Mouse (Mus musculus) forebrain, embryonic 15.5 days (tissue): Measurements from ENCODE around the gene Pde8b. TPM values are rescaled to one million over a fixed set of nuclear protein-coding genes. Genes with fewer than 3 reads are reported as not detected.

Experiments
- ATAC-seq: fragments of 200-750 bp; cut with Nextera tagmentation; replicated peaks from 2 replicates; pipeline ENCODE4 v1.8.0; 2017; ENCODE audit warnings: mild to moderate bottlenecking, moderate TSS enrichment, moderate library complexity
- H3K27ac ChIP-seq: fragments of 300-500 bp; sonication (generic); replicated peaks from 2 replicates; pipeline ENCODE4 v1.5.1; 2015; ENCODE audit warnings: mild to moderate bottlenecking, inconsistent platforms
- H3K27me3 ChIP-seq: fragments of 300-500 bp; sonication (generic); 2 replicates; pipeline ENCODE4 v1.6.1; 2015; ENCODE audit warnings: inconsistent platforms
- H3K36me3 ChIP-seq: fragments of 300-500 bp; sonication (generic); 2 replicates; pipeline ENCODE4 v1.6.1; 2015; ENCODE audit warnings: mild to moderate bottlenecking, inconsistent platforms
- H3K4me1 ChIP-seq: fragments of 300-500 bp; sonication (generic); 2 replicates; pipeline ENCODE4 v1.6.1; 2015; ENCODE audit warnings: inconsistent platforms
- H3K4me2 ChIP-seq: fragments of 300-500 bp; sonication (generic); replicated peaks from 2 replicates; pipeline ENCODE4 v1.6.1; 2015; ENCODE audit warnings: mild to moderate bottlenecking, inconsistent platforms
- H3K4me3 ChIP-seq: fragments of 300-500 bp; sonication (generic); 2 replicates; pipeline ENCODE4 v1.5.1; 2015; ENCODE audit warnings: mild to moderate bottlenecking, inconsistent platforms
- H3K9ac ChIP-seq: fragments of 300-500 bp; sonication (generic); replicated peaks from 2 replicates; pipeline ENCODE4 v1.6.1; 2015; ENCODE audit warnings: mild to moderate bottlenecking, inconsistent platforms
- H3K9me3 ChIP-seq: fragments of 300-500 bp; sonication (generic); 2 replicates; pipeline ENCODE4 v1.6.1; 2016; ENCODE audit warnings: inconsistent platforms
- WGBS: fragments of 180-500 bp; shearing (Covaris S2); methylation state at CpG from one replicate; pipeline ENCODE4 v1.1.7; 2015; ENCODE audit warnings: mixed read lengths; 5-methylcytosine and 5-hydroxymethylcytosine counted together
- polyA plus RNA-seq: library from polyadenylated mRNA; unstranded; fragments of >200 nt; fragmentation: Nextera tagmentation; extraction: Ambion mirVana; gene quantifications from 2 replicates; pipeline ENCODE4 v1.2.1, GENCODE M21; 2015

Gene Pde8b
- polyA plus RNA-seq, 1 experiment from 2014 or later, result 4.8 TPM

DNA sequence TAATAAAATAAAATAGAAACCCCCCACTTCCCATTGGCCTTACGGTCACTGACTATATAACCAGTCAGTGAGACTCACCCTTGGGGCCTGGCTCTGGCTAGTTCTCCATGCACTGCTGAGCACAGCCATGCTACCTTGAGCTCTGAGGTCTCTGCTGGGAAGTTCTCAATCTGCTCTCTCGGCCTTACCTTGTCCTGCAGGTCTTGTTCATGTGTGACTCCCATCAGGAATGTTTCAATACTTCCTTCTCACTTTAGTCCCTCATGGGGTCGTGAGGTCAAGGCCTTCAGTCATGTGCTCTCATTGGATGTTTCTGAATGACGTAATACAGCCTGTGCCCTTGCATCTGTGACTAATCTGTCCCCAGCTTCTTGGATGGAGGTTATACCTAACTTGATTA is 191.3 kb downstream of the Pde8b start:
- ATAC-seq, result no peak
- no peaks in the 10 kb centered on the region for H3K9me3 ChIP-seq
- WGBS, result 82% methylated on average over 4 of the region's 4 CpGs
- H3K4me2 ChIP-seq, result no peak overlapping the region
- H3K27ac ChIP-seq, result no peak overlapping the region
- no peaks in the 10 kb centered on the region for H3K4me1 ChIP-seq
- H3K9ac ChIP-seq, result no peak overlapping the region
- H3K36me3 ChIP-seq, result no peaks in the 10 kb centered on the region
- no peak overlapping the region for H3K4me3 ChIP-seq
- no peaks in the 10 kb centered on the region for H3K27me3 ChIP-seq

DNA sequence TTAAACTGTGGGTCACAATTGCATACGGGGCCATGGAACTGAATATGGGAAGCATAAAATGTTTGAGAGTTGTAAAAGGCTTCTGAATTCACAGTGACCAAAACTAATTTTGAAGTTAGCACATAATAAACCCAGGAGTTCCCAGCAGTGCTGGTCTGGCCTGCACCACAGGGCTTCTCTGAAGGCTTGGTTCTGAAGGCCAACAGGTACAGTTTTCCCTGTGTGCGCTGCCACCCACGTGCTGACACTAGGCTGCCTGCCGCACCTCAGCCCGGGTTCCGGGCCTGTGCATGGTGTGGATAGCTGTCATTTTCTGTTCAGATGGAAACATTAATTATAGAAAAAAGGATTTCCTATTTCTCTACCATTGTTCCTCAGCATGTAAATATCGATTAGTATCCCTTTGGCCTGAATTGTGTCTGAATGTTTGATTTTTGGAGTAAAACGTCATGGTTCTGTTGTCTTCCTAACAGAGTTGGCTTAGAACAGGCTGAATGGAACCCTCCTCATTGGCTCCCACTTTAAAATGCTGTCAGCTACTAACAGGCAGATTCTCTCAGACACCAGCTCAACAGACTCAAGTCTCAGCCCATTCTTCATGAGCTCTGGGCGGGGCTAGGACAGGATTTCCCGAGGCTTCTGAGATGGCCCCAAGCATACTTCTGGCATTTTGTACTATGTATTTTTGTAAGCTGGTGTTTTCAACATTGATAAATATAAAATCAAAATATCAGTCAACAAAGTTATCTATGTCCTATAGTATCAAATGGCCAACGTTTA is 193.4 kb downstream of the Pde8b start:
- Histone ChIP-seq H3K4me1 (no peaks in the 10 kb centered on the region), H3K27me3 (no peaks in the 10 kb centered on the region), H3K27ac (no peak overlapping the region), H3K9me3 (no peaks in the 10 kb centered on the region), H3K9ac (no peak overlapping the region), H3K4me2 (no peak overlapping the region), H3K4me3 (no peak overlapping the region), H3K36me3 (no peaks in the 10 kb centered on the region)
- WGBS, result 85% methylated on average over 11 of the region's 11 CpGs
- no peak for ATAC-seq

DNA sequence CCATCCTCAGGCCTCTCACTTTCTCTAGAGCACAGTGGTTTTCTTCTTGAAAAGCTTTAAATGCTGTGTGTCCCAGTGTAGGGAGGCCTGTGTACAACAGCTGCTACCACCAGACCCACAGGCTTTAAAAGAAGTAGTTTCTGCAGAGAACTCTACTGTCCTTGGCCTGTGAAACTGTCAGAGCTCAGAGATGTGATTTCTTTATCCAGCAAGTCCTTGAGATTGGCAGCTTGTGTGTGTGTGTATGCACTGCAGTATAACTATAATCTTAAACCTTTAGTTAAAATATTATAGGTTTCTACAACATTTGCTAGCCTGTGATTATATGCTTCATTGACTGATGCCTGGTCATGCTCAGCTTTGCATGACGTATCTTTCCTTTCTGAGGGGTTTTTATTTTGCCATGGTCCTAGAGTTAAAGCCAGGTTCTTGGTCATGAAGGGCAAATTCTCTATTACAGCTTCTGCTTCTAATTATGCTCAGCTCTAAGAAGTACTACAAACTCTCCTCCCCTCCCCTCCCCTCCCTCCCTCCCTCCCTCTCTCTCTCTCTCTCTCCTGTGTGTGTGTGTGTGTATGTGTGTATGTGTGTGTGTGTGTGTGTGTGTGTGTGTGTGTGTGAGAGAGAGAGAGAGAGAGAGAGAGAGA is 194.3 kb downstream of the Pde8b start:
- Histone ChIP-seq H3K9ac (no peak overlapping the region), H3K4me3 (no peak overlapping the region), H3K27me3 (no peaks in the 10 kb centered on the region), H3K4me2 (no peak overlapping the region), H3K27ac (no peak overlapping the region), H3K4me1 (no peaks in the 10 kb centered on the region), H3K36me3 (no peaks in the 10 kb centered on the region), H3K9me3 (no peaks in the 10 kb centered on the region)
- 79% methylated on average over 1 of the region's 1 CpGs for WGBS
- ATAC-seq, result no peak

DNA sequence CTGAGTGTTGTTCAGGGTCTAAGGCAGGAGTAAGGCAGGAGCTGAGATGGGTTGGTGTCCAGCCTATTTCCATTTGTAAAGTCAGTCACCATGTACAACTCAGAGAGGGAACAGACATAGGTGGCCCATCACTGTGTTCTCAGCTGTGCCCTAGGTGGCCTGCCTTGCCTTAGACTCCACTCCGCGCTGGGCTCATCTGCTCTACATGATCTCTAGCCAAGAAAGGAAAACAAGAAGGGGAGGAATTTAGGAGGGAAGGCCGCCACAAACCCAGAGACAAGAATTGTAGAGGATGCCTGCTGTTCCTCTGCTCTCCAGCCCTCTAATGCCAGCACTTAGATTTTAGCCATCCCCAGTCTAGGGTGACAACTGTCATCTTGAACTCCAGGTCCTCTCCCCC is 197.7 kb downstream of the Pde8b start:
- WGBS, result 92% methylated on average over 3 of the region's 3 CpGs

DNA sequence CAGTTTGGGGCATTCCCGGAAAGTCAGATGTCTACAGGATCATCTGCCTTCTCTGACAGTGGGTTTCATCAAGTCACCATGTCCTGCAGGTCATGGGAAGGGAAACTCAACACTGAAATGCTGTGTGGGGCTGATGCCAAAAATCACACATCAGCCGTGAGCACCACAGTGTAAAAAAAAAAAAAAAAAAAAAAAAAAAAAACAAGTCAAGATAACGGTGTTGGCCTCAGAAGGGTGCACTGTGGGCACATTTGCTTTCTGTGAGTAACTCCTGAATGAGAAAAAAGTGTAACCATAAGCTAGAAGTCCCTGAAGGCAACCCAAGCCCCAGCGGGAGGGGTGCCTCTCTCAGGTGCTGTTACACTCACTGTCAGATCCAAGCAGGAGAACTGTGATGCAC is 199.7 kb downstream of the Pde8b start:
- Histone ChIP-seq H3K27ac (no peak overlapping the region), H3K4me3 (no peak overlapping the region), H3K36me3 (no peaks in the 10 kb centered on the region), H3K27me3 (no peaks in the 10 kb centered on the region), H3K9me3 (no peaks in the 10 kb centered on the region), H3K4me1 (no peaks in the 10 kb centered on the region), H3K9ac (no peak overlapping the region), H3K4me2 (no peak overlapping the region)
- WGBS, result 90% methylated on average over 4 of the region's 4 CpGs
- no peak for ATAC-seq

More for the DNA sequence above, 197.7 kb downstream of the Pde8b start:
- Histone ChIP-seq H3K9me3 (no peaks in the 10 kb centered on the region), H3K36me3 (no peaks in the 10 kb centered on the region), H3K9ac (no peak overlapping the region), H3K27me3 (no peaks in the 10 kb centered on the region), H3K4me3 (no peak overlapping the region), H3K27ac (no peak overlapping the region), H3K4me2 (no peak overlapping the region), H3K4me1 (no peaks in the 10 kb centered on the region)
- ATAC-seq, result no peak

DNA sequence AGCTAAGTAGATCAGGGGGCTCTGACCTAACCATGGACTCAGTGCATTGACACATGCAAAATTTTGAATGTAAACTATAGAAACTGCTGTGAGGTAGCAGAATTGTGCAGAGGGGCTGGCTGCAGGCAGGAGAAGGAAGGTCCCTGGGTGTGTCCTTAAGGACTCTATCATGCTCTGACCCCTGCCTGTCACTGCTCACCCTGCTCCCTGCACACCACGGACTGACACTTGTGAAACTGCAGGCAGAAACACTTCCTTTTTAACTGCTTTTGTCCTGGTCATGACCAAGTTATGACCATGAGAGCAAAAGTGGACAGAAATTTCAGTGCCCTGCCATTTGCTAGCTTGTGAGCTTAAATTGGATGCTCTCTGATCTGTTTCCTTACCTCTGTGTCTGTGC is 206.0 kb downstream of the Pde8b start:
- H3K36me3 ChIP-seq, result no peaks in the 10 kb centered on the region
- no peaks in the 10 kb centered on the region for H3K9me3 ChIP-seq
- no peaks in the 10 kb centered on the region for H3K4me1 ChIP-seq
- no peaks in the 10 kb centered on the region for H3K27me3 ChIP-seq
- H3K4me3 ChIP-seq, result no peak overlapping the region
- ATAC-seq, result no peak
- 48% methylated on average over 1 of the region's 1 CpGs for WGBS
- H3K4me2 ChIP-seq, result no peak overlapping the region
- H3K27ac ChIP-seq, result no peak overlapping the region
- H3K9ac ChIP-seq, result no peak overlapping the region

DNA sequence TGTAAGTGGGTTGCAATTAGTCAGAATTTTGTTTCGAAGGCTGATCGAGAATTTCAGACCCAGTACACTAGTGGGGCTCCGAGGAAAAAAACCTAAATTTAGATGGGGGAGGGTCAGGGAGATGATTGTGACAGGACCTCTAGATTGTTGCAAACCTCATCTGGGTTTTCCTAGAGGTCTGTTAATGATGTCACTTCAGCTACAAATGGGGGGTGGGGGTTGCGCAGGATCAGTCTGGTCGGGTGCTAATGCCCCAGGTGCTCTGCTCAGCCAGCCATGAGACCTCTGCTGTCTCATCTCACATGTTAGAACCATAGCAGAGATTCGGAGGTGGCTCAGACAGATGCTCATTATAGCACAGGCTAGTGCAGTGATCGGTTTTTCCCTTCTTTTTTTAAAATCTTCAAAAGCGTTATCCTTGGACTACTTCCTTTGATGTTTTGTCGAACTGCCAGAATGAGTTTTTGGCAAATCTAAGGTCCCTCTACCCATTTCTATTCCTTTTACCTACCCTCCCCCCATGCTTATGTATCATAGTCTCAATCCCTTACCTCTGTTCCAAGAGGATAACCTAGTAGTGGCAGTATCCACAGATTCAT is 209.9 kb downstream of the Pde8b start:
- 70% methylated on average over 9 of the region's 9 CpGs for WGBS
- Histone ChIP-seq H3K9ac (no peak overlapping the region), H3K4me2 (no peak overlapping the region), H3K4me1 (no peaks in the 10 kb centered on the region), H3K9me3 (no peaks in the 10 kb centered on the region), H3K27me3 (no peaks in the 10 kb centered on the region), H3K36me3 (no peaks in the 10 kb centered on the region), H3K27ac (no peak overlapping the region), H3K4me3 (no peak overlapping the region)
- ATAC-seq, result no peak

DNA sequence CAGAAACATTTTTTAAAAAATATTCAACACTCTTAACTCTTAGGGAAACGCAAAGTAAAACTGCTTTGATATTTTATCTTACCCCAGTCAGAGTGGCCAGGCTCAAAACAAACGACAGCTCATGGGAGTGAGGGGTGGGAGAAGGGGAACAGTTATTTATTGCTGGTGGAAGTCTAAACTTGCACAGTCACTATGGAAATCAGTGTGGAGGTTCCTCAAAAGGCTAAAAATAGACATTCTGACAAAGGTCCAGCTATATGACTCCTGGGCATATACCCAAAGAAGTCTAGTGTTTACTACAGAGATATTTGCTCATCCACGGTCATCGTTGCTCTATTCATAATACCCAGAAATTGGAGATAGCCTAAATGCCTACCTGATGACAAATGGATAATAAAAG is 211.9 kb downstream of the Pde8b start:
- H3K27ac ChIP-seq, result no peak overlapping the region
- no peaks in the 10 kb centered on the region for H3K9me3 ChIP-seq
- ATAC-seq, result no peak
- no peaks in the 10 kb centered on the region for H3K4me1 ChIP-seq
- no peak overlapping the region for H3K4me2 ChIP-seq
- H3K27me3 ChIP-seq, result no peaks in the 10 kb centered on the region
- no peak overlapping the region for H3K4me3 ChIP-seq
- H3K9ac ChIP-seq, result no peak overlapping the region
- 92% methylated on average over 4 of the region's 4 CpGs for WGBS
- no peaks in the 10 kb centered on the region for H3K36me3 ChIP-seq

DNA sequence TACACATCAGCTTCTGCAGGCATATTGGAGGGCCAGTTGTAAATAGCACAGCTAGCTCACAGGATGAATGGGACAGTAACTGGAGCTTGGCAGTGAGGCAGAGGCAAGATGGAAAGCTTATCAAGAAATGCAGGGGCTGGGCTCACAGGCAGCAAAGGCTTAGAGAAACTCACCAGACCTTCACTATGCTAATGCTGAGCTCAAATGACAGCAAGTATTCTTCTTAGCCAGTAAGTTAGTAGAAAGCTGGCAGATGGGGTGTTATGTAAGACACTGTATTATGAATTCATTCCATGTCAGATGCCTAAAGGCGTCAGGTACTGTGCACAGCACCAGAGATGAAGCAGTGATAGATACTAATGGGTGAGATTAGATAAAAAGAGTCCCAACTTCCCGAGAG is 215.4 kb downstream of the Pde8b start:
- Histone ChIP-seq H3K36me3 (no peaks in the 10 kb centered on the region), H3K27me3 (no peaks in the 10 kb centered on the region), H3K9me3 (no peaks in the 10 kb centered on the region), H3K4me2 (no peak overlapping the region), H3K27ac (no peak overlapping the region), H3K9ac (no peak overlapping the region), H3K4me3 (no peak overlapping the region), H3K4me1 (peaks cover 4% of the 10 kb centered on the region; the same call in 1 of the 2 replicates)
- WGBS, result 85% methylated on average over 2 of the region's 2 CpGs
- no peak; the same call in 1 of the 2 replicates for ATAC-seq

DNA sequence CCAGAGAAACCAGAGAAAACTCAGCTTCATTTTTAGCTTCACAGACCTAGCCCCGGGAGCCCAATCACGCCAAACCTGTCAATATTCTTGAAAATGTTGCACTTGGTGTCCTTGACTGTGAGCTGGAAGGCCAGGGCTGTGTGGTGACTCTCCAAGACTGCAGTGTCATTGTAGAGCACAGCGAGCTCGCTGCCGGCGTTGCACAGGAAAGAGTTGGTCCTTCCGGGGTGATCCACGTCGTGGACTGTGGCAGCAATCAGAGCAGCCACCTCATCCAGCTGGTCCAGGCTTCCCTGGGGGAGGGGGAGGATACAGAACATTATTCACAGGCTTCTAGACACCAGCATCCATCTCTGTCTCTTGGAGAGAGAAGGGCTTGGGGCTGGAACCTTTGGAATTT is 216.0 kb downstream of the Pde8b start:
- H3K4me1 ChIP-seq, result peaks cover 4% of the 10 kb centered on the region; the same call in 1 of the 2 replicates
- no peak overlapping the region for H3K4me3 ChIP-seq
- H3K4me2 ChIP-seq, result no peak overlapping the region
- no peaks in the 10 kb centered on the region for H3K27me3 ChIP-seq
- H3K9ac ChIP-seq, result no peak overlapping the region
- 93% methylated on average over 9 of the region's 9 CpGs for WGBS
- no peak overlapping the region for H3K27ac ChIP-seq
- H3K36me3 ChIP-seq, result no peaks in the 10 kb centered on the region
- H3K9me3 ChIP-seq, result no peaks in the 10 kb centered on the region
- no peak for ATAC-seq

DNA sequence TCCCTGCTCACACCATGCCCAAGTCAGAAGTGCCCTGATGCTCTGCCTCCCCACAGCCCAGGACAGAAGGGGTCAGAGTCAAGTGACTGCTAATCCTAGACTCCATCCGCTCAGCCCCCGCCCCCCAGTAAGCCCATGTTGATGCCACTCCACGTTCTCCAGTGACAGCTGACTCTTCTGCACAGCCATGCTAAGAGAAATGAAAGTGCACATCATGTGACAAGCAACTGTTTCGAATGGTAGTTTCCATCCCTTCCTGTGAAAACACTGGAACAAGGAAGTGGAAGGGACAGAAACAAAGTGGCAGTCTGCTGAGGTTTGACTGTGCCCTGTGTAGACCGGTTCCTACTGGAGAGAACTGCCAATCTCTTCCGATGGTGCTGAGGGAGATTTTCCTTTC is 217.2 kb downstream of the Pde8b start:
- Histone ChIP-seq H3K36me3 (0 out of 2 replicates have a peak, but pooled peaks cover 4% of the 10 kb centered on the region), H3K27ac (no peak overlapping the region; the same call in 1 of the 2 replicates), H3K4me2 (no peak overlapping the region), H3K9ac (no peak overlapping the region), H3K27me3 (no peaks in the 10 kb centered on the region), H3K9me3 (no peaks in the 10 kb centered on the region), H3K4me1 (peaks cover 4% of the 10 kb centered on the region; the same call in 1 of the 2 replicates), H3K4me3 (no peak overlapping the region)
- no peak for ATAC-seq
- WGBS, result 82% methylated on average over 6 of the region's 6 CpGs

DNA sequence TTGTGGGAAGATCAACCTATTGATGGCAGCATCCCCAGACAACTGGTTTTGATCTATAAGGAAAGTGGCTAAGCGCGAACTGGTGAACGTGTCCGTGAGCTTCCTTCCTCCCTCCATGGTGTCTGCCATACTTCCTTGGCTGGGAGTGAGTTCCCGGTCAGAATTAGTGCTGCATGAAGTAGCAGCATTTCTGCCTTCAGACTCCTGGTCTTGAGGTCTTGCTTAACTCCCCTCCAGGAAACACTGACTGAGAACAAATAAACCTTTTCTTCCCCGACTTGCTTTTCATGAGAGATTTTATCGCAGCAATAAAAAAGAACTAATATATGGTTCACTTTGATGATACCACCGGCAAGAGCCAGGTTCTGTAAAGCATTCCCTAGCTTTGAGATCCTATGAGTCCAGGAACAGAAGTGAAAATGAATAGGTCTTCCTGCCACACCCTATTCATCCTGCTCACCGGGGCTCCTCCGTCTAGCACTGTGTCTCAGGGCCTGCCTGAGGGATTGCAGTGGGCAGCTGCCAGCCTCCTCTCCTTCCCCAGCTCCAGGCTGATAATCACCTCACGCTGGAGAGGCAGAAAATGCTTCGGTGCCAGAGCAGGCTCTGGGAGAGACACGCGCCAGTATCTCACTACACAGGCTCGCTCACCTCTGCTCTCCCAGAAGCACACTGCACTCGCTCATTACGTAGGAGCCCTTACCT is 217.9 kb downstream of the Pde8b start:
- no peak overlapping the region for H3K4me3 ChIP-seq
- H3K9ac ChIP-seq, result no peak overlapping the region
- no peaks in the 10 kb centered on the region for H3K9me3 ChIP-seq
- H3K4me1 ChIP-seq, result peaks cover 4% of the 10 kb centered on the region; the same call in 1 of the 2 replicates
- 56% methylated on average over 17 of the region's 17 CpGs for WGBS
- peak overlapping the region; percentile 12; the same call in 1 of the 2 replicates for H3K27ac ChIP-seq
- no peak overlapping the region for H3K4me2 ChIP-seq
- H3K36me3 ChIP-seq, result 0 out of 2 replicates have a peak, but pooled peaks cover 4% of the 10 kb centered on the region
- H3K27me3 ChIP-seq, result no peaks in the 10 kb centered on the region
- ATAC-seq, result peak; percentile 55; the same call in 1 of the 2 replicates
